Mouse (Mus musculus) liver, embryonic 14.5 days (tissue): ENCODE data around the gene Gm21093. TPM values are rescaled to one million over a fixed set of nuclear protein-coding genes. Genes with fewer than 3 reads are reported as not detected.
"Not testable (repeated sequence)": the region's sequence is repeated elsewhere in the genome, so short reads cannot be mapped to it uniquely, and the experiment has no call there.

ENCODE experiments used
- ATAC-seq: fragments of 200-750 bp; cut with Nextera tagmentation; 2 replicates; pipeline ENCODE4 v1.8.0; 2017; ENCODE audit warnings: moderate number of reproducible peaks, mild to moderate bottlenecking, moderate library complexity; ENCODE audit not compliant: insufficient read depth
- DNase-seq, 3 experiments: peaks; one replicate each; pipeline ENCODE4 v3.0.0-alpha.2; 2012 to 2013; ENCODE audit warnings: low read depth in 3 of 3, low spot score in 3 of 3
- H3K27ac ChIP-seq: fragments of 300-500 bp; sonication (generic); 2 replicates; pipeline ENCODE4 v1.5.1; 2014; ENCODE audit warnings: moderate library complexity, mild to moderate bottlenecking, control low read depth, inconsistent platforms
- H3K27me3 ChIP-seq: fragments of 300-500 bp; sonication (generic); 2 replicates; pipeline ENCODE4 v1.6.1; 2014; ENCODE audit warnings: mild to moderate bottlenecking, low read length, moderate library complexity; ENCODE audit not compliant: control insufficient read depth, insufficient read depth
- H3K36me3 ChIP-seq: fragments of 300-500 bp; sonication (generic); replicated peaks from 2 replicates; pipeline ENCODE4 v1.6.1; 2014; ENCODE audit warnings: low read depth; ENCODE audit not compliant: control insufficient read depth, insufficient read depth
- H3K4me1 ChIP-seq, 2 experiments: fragments of 200-500 bp in 1 of 2; fragments of 300-500 bp in 1 of 2; sonication (generic) in 1 of 2; replicated peaks; 2 replicates each; pipeline ENCODE4 v1.6.1; 2012 to 2014; ENCODE audit warnings: antibody characterized with exemption in 1 of 2, inconsistent platforms in 1 of 2, low read length in 1 of 2; ENCODE audit not compliant: control insufficient read depth in 2 of 2, insufficient read depth in 2 of 2
- H3K4me2 ChIP-seq: fragments of 300-500 bp; sonication (generic); 2 replicates; pipeline ENCODE4 v1.6.1; 2014; ENCODE audit warnings: low read depth, mild to moderate bottlenecking, control low read depth, moderate library complexity
- H3K4me3 ChIP-seq, 2 experiments: fragments of 200-500 bp in 1 of 2; fragments of 300-500 bp in 1 of 2; sonication (generic) in 1 of 2; 2 replicates each; pipeline ENCODE4 v1.5.1; 2012 to 2014; ENCODE audit warnings: low read depth in 2 of 2, low read length in 2 of 2, mild to moderate bottlenecking in 2 of 2, control low read depth in 1 of 2, inconsistent platforms in 1 of 2, moderate library complexity in 1 of 2; ENCODE audit not compliant: insufficient read depth in 1 of 2
- H3K9ac ChIP-seq: fragments of 300-500 bp; sonication (generic); replicated peaks from 2 replicates; pipeline ENCODE4 v1.6.1; 2014; ENCODE audit warnings: mild to moderate bottlenecking, control low read depth, moderate library complexity
- H3K9me3 ChIP-seq: fragments of 300-500 bp; sonication (generic); 2 replicates; pipeline ENCODE4 v1.6.1; 2016; ENCODE audit warnings: low read length, mixed read lengths; ENCODE audit not compliant: control insufficient read depth
- WGBS: fragments of 180-500 bp; shearing (Covaris S2); extraction: QIAGEN DNeasy Blood & Tissue Kit; methylation state at CpG from one replicate; pipeline ENCODE4 v1.1.7; 2014; ENCODE audit not compliant: insufficient replicate concordance; 5-methylcytosine and 5-hydroxymethylcytosine counted together
- polyA plus RNA-seq, 2 experiments: library from polyadenylated mRNA; depleted of rRNA in 1 of 2; stranded (reverse) in 1 of 2; unstranded in 1 of 2; fragments of >200 nt; fragmentation: Nextera tagmentation in 1 of 2; extraction: Ambion mirVana in 1 of 2; gene quantifications; 2 replicates each; pipeline versions ENCODE4 v1.2.1 to v1.2.3; 2012 to 2014

The Gm21093 gene
- polyA plus RNA-seq (2012; rRNA removed) (not detected in 2 replicates), polyA plus RNA-seq (2014; fragmentation: Nextera tagmentation; extraction: Ambion mirVana) (not detected in 2 replicates)

DNA sequence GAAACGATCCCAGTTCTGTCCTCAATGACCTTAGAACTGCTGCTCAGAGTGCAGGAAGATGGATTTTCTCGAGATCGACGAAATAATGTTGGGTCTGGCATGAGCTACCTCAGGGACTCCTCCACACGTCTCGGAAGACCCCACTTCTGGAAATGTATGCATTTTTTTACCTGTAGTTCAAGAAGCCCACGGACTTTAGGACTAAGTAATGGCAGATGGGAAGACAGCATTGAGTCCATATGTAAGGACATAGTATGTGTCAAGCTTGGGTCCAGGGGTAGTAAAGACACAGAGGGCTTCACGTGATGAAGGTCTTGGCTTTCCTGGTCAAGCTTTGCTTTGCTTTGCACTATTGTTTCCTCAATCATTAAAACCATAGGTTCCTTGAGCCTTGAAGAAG lies at the start of gene Gm21093:
Gm21093 (minus strand) TSS at position 101 of the 400 bp plus-strand sequence.
- ATAC-seq, H3K4me2 ChIP-seq, H3K9me3 ChIP-seq, H3K9ac ChIP-seq, H3K27ac ChIP-seq, H3K36me3 ChIP-seq, H3K27me3 ChIP-seq, DNase-seq, H3K4me1 ChIP-seq, H3K4me3 ChIP-seq: not testable (repeated sequence)
- no CpG with 5 or more reads among the region's 8 CpGs for WGBS

Other genes with a start within 250 kb of the Gm21093 start
- not detected in 2 replicates for gene Gm21541, start 131.1 kb downstream of the Gm21093 start, polyA plus RNA-seq (2012; rRNA removed)
- not detected in 2 replicates for gene Gm21541, start 131.1 kb downstream of the Gm21093 start, polyA plus RNA-seq (2014; fragmentation: Nextera tagmentation; extraction: Ambion mirVana)
- 0.12 and 0.61 TPM in 2 replicates for gene Gm20878, start 93.2 kb downstream of the Gm21093 start, polyA plus RNA-seq (2012; rRNA removed)
- gene Gm20878, start 93.2 kb downstream of the Gm21093 start, polyA plus RNA-seq (2014; fragmentation: Nextera tagmentation; extraction: Ambion mirVana): 0.24 and 0.52 TPM in 2 replicates
- 0.01 TPM in 1 of 2 replicates, not detected in the other for gene Fam205a4, start 68.7 kb downstream of the Gm21093 start, polyA plus RNA-seq (2012; rRNA removed)
- gene Fam205a4, start 68.7 kb downstream of the Gm21093 start, polyA plus RNA-seq (2014; fragmentation: Nextera tagmentation; extraction: Ambion mirVana): 0.04 TPM in 1 of 2 replicates, not detected in the other
- not detected in 2 replicates for gene Gm3893, start 56.5 kb upstream of the Gm21093 start, polyA plus RNA-seq (2012; rRNA removed)
- gene Gm3893, start 56.5 kb upstream of the Gm21093 start, polyA plus RNA-seq (2014; fragmentation: Nextera tagmentation; extraction: Ambion mirVana): not detected in 2 replicates
- gene Gm13304, start 80.1 kb upstream of the Gm21093 start, polyA plus RNA-seq (2012; rRNA removed): not detected in 2 replicates
- gene Gm13304, start 80.1 kb upstream of the Gm21093 start, polyA plus RNA-seq (2014; fragmentation: Nextera tagmentation; extraction: Ambion mirVana): 0.14 TPM in 1 of 2 replicates, not detected in the other
- gene Gm13306, start 118.7 kb upstream of the Gm21093 start, polyA plus RNA-seq (2012; rRNA removed): not detected in 2 replicates
- not detected in 2 replicates for gene Gm13306, start 118.7 kb upstream of the Gm21093 start, polyA plus RNA-seq (2014; fragmentation: Nextera tagmentation; extraction: Ambion mirVana)
- gene Gm13305, start 133.9 kb upstream of the Gm21093 start, polyA plus RNA-seq (2012; rRNA removed): 0.15 TPM in 1 of 2 replicates, not detected in the other
- gene Gm13305, start 133.9 kb upstream of the Gm21093 start, polyA plus RNA-seq (2014; fragmentation: Nextera tagmentation; extraction: Ambion mirVana): 0.45 TPM in 1 of 2 replicates, not detected in the other
- not detected in 2 replicates for gene Gm10600, start 205.9 kb upstream of the Gm21093 start, polyA plus RNA-seq (2012; rRNA removed)
- gene Gm10600, start 205.9 kb upstream of the Gm21093 start, polyA plus RNA-seq (2014; fragmentation: Nextera tagmentation; extraction: Ambion mirVana): not detected in 2 replicates
- gene Ccl21b, start 221.0 kb upstream of the Gm21093 start, polyA plus RNA-seq (2012; rRNA removed): not detected in 2 replicates
- not detected in 2 replicates for gene Ccl21b, start 221.0 kb upstream of the Gm21093 start, polyA plus RNA-seq (2014; fragmentation: Nextera tagmentation; extraction: Ambion mirVana)